Mouse (Mus musculus) lung, postnatal 0 days (tissue): ENCODE measurements around the gene Dnajb4. TPM values are rescaled to one million over a fixed set of nuclear protein-coding genes. Genes with fewer than 3 reads are reported as not detected.

Source experiments
- ATAC-seq: fragments of 200-750 bp; cut with Nextera tagmentation; 2 replicates; pipeline ENCODE4 v1.8.0; 2017; ENCODE audit warnings: moderate library complexity
- DNase-seq: peaks from one replicate; pipeline ENCODE4 v3.0.0-alpha.2; 2016; ENCODE audit warnings: low spot score
- H3K27ac ChIP-seq: fragments of 300-500 bp; sonication (generic); 2 replicates; pipeline ENCODE4 v1.5.1; 2014; ENCODE audit warnings: antibody characterized with exemption, mild to moderate bottlenecking, low read length, mixed read lengths
- H3K27me3 ChIP-seq: fragments of 300-500 bp; sonication (generic); replicated peaks from 2 replicates; pipeline ENCODE4 v1.6.1; 2014; ENCODE audit warnings: low read length, mixed read lengths; ENCODE audit not compliant: insufficient read depth
- H3K36me3 ChIP-seq: fragments of 300-500 bp; sonication (generic); 2 replicates; pipeline ENCODE4 v1.6.1; 2014; ENCODE audit warnings: low read length, mixed read lengths; ENCODE audit not compliant: insufficient read depth
- H3K4me1 ChIP-seq: fragments of 300-500 bp; sonication (generic); 2 replicates; pipeline ENCODE4 v1.6.1; 2014; ENCODE audit warnings: antibody characterized with exemption, low read depth, low read length, mixed read lengths; ENCODE audit not compliant: insufficient read depth
- H3K4me2 ChIP-seq: fragments of 300-500 bp; sonication (generic); replicated peaks from 2 replicates; pipeline ENCODE4 v1.6.1; 2014; ENCODE audit warnings: low read depth, mild to moderate bottlenecking, low read length, moderate library complexity, mixed read lengths
- H3K4me3 ChIP-seq: fragments of 300-500 bp; sonication (generic); 2 replicates; pipeline ENCODE4 v1.5.1; 2014; ENCODE audit warnings: low read depth, low read length
- H3K9ac ChIP-seq: fragments of 300-500 bp; sonication (generic); replicated peaks from 2 replicates; pipeline ENCODE4 v1.6.1; 2014; ENCODE audit warnings: low read depth, mild to moderate bottlenecking
- H3K9me3 ChIP-seq: fragments of 300-500 bp; sonication (generic); 2 replicates; pipeline ENCODE4 v1.6.1; 2016; ENCODE audit warnings: low read length, mixed read lengths
- CTCF ChIP-seq: IDR thresholded peaks from 2 replicates; pipeline ENCODE4 v1.5.1; 2016; ENCODE audit warnings: antibody characterized with exemption, mild to moderate bottlenecking
- EP300 ChIP-seq: IDR thresholded peaks from 2 replicates; pipeline ENCODE4 v1.6.1; 2016; ENCODE audit warnings: antibody characterized with exemption, mild to moderate bottlenecking, control low read depth
- WGBS: fragments of 180-500 bp; shearing (Covaris S2); extraction: QIAGEN DNeasy Blood & Tissue Kit; methylation state at CpG from one replicate; pipeline ENCODE4 v1.1.7; 2014; 5-methylcytosine and 5-hydroxymethylcytosine counted together
- polyA plus RNA-seq: library from polyadenylated mRNA; unstranded; fragments of >200 nt; fragmentation: Nextera tagmentation; extraction: Ambion mirVana; gene quantifications from 2 replicates; pipeline ENCODE4 v1.2.1, GENCODE M21; 2015

Gene Dnajb4
- polyA plus RNA-seq, 1 experiment from 2014 or later = 54.0 TPM

DNA sequence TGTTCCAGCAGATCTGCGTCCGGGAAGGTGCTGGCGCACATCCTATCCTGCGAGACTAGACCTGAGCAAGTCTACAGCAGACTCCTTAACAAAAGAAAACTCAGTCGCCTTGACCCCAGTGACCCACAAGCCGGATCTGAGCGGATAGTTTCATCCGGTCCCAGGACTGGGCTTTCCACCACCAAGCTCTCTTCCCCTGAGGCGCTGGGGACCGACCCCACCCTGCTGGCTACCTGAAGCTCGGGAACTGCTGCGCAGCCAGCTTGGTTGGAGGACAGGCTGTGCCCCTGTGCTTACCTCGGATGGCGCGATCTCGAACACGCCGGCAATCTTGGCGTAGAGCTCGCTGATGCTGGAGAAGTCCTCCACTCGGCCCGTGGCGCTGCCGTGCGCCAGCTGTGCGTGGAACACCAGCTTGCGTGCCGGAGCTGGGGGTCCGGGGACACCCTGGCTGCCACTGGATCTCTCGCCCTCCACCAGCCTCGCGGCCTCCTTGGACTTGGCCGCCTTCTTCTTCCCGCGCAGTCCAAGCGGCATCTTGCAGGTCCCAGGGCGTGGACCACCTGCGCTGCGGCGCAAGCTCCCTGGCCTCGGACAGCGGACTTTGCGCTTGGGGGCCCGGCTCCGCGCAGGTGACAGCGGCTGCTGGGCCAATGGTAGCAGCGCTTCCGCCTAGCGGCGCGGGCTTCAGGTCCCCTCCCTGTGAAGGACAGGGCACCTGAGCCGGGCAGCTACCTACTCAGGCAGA is 44.6 kb downstream of the Dnajb4 start:
- 4% methylated on average over 53 of the region's 53 CpGs for WGBS

DNA sequence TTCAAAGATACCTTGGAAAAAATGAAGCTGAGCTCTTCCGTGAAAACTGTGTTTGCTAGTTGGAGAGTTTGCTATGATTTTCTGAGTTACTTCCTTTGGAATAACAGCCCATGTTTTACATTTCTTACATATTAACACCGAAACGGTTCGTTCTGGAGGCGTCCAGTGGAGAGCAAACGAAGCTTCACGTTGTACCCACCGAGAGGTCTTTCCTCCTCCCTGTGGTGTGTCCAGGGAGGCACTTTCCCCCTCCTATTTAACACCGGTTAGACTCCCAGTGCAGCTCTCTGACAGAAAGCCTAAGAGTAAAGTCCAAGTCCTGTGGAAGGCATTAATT is 45.1 kb downstream of the Dnajb4 start:
- H3K9ac ChIP-seq = peak overlapping the region; percentile 29; the same call in 1 of the 2 replicates
- H3K36me3 ChIP-seq = no peaks in the 10 kb centered on the region
- ATAC-seq = no peak
- 32% methylated on average over 9 of the region's 9 CpGs for WGBS
- H3K4me3 ChIP-seq = peak overlapping the region; percentile 47
- no peaks in the 10 kb centered on the region; the same call in 1 of the 2 replicates for H3K4me1 ChIP-seq
- 0 out of 2 replicates have a peak, but pooled peaks have one; percentile 7 for TF ChIP-seq EP300
- TF ChIP-seq CTCF = no peak
- DNase-seq = no peak
- peak overlapping the region; percentile 92 for H3K4me2 ChIP-seq
- 0 out of 2 replicates have a peak, but pooled peaks cover 3% of the 10 kb centered on the region for H3K27me3 ChIP-seq
- peak overlapping the region; percentile 62 for H3K27ac ChIP-seq
- no peaks in the 10 kb centered on the region for H3K9me3 ChIP-seq

More for the DNA sequence above, 44.6 kb downstream of the Dnajb4 start:
- no peaks in the 10 kb centered on the region for H3K36me3 ChIP-seq
- 0 out of 2 replicates have a peak, but pooled peaks cover 3% of the 10 kb centered on the region for H3K27me3 ChIP-seq
- peak overlapping the region; percentile 47 for H3K4me3 ChIP-seq
- peak overlapping the region; percentile 29 for H3K9ac ChIP-seq
- peak overlapping the region; percentile 92 for H3K4me2 ChIP-seq
- H3K27ac ChIP-seq = peak overlapping the region; percentile 62
- TF ChIP-seq EP300 (0 out of 2 replicates have a peak, but pooled peaks have one; percentile 10), CTCF (no peak)
- H3K9me3 ChIP-seq = no peaks in the 10 kb centered on the region
- ATAC-seq (peak; percentile 57), DNase-seq (peak; percentile 52)
- H3K4me1 ChIP-seq = no peaks in the 10 kb centered on the region; the same call in 1 of the 2 replicates

DNA sequence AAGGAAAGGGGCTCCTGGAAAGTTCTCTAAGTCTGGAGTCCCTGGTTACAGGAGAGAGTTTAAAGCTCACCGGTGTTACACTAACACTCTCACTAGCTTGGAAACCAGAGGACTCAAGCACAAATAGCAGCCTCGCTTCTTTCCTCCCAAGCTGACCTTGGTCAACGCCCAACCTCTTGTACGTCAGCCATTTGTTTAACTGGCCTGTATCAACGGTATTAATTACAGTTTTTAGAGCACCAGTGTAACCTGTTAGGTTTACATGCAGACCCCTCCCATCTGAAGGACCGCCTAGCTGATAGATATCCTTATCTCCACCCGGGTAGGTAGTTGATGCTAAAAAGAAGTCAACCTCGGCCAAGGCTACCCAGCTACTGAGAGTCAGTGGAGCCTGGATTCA is 46.8 kb downstream of the Dnajb4 start:
- ATAC-seq (no peak), DNase-seq (no peak)
- no peaks in the 10 kb centered on the region for H3K9me3 ChIP-seq
- no peak overlapping the region; the same call in 1 of the 2 replicates for H3K4me2 ChIP-seq
- no peaks in the 10 kb centered on the region for H3K36me3 ChIP-seq
- no peaks in the 10 kb centered on the region; the same call in 1 of the 2 replicates for H3K4me1 ChIP-seq
- TF ChIP-seq CTCF = no peak
- peak overlapping the region; percentile 33; the same call in 1 of the 2 replicates for H3K27ac ChIP-seq
- 70% methylated on average over 8 of the region's 8 CpGs for WGBS
- no peak overlapping the region for H3K4me3 ChIP-seq
- 0 out of 2 replicates have a peak, but pooled peaks cover 3% of the 10 kb centered on the region for H3K27me3 ChIP-seq
- no peak overlapping the region for H3K9ac ChIP-seq

- TF ChIP-seq EP300 (no peak), CTCF (no peak)
- ATAC-seq = peak; percentile 58
- WGBS = 40% methylated on average over 4 of the region's 4 CpGs
These were observed 49.5 kb downstream of the Dnajb4 start for GRCm38 (mm10) chr3:152160607-152161006.

DNA sequence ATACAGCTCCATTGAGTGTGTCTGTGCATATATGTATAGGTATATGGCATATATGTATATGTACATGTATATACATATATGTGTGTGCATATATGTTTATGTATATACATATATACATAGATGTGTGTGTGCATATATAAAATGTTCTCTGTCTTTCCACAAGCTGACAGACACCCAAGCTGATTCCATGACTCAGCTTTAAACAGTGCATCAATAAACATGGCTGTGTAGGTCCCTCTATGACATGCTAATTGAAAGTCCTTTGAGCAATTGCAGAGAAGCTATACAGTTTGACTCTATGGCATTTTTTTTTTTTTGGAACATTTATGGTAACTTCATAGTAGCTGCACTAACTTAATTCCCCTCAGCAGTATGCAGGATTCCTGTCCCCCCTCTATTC is 50.8 kb downstream of the Dnajb4 start:
- Histone ChIP-seq H3K4me2 (no peak overlapping the region), H3K9ac (no peak overlapping the region), H3K36me3 (no peaks in the 10 kb centered on the region), H3K4me3 (no peak overlapping the region), H3K27me3 (no peaks in the 10 kb centered on the region), H3K9me3 (no peaks in the 10 kb centered on the region), H3K4me1 (no peaks in the 10 kb centered on the region), H3K27ac (no peak overlapping the region)
- ATAC-seq = no peak
- TF ChIP-seq EP300 (no peak), CTCF (no peak)
- DNase-seq = no peak

More at GRCm38 (mm10) chr3:152160607-152161006, 49.5 kb downstream of the Dnajb4 start:
- Histone ChIP-seq H3K9me3 (no peaks in the 10 kb centered on the region), H3K9ac (no peak overlapping the region), H3K27me3 (0 out of 2 replicates have a peak, but pooled peaks cover 3% of the 10 kb centered on the region), H3K4me2 (no peak overlapping the region), H3K4me1 (no peaks in the 10 kb centered on the region; the same call in 1 of the 2 replicates), H3K36me3 (no peaks in the 10 kb centered on the region), H3K27ac (peak overlapping the region; percentile 11; the same call in 1 of the 2 replicates), H3K4me3 (no peak overlapping the region)
- peak; percentile 21 for DNase-seq

DNA sequence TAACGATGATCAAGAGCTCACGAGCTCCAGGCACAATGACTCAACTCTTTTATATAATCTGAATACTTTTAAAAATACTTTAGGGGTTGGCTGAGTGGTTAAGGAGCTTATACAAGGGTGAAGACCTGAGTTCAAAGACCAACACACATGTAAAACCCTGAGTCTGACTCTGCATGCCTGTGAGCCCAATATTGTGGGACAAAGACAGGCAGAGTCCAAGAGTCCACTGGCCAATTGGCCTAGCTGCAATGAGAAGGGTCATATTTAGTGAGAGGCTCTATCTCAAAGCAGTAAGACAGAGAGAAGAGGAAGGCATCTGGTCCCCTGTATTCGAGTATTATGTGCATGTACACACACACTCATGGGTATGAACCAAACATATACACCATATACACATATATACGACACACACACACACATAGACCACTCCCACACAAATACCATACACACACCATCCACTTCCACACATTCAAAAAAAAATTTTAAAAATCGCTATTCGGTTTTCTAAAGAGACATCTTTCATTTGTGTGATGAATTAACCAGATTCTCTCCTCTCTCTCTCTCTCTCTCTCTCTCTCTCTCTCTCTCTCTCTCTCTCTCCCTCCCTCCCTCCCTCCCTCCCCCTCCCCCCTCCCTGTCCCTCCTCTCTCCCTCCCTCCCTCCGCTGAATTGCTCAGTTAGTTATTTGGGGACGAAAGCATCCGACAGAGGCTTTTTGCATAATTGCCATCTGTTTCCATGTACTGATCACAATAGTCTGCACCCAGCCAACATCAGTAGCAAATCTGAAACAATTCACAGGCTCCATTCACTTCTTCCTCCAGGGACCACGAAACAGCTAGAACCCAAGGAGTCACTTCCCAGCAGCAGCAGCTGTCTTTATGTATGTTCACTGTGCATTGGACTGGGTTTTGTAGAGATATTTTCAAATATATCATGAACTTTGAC is 51.5 kb downstream of the Dnajb4 start:
- no peak overlapping the region for H3K9ac ChIP-seq
- H3K4me1 ChIP-seq = no peaks in the 10 kb centered on the region
- H3K36me3 ChIP-seq = no peaks in the 10 kb centered on the region
- no peak for ATAC-seq
- WGBS = 73% methylated on average over 10 of the region's 10 CpGs
- DNase-seq = no peak
- no peak overlapping the region for H3K4me3 ChIP-seq
- no peak overlapping the region for H3K27ac ChIP-seq
- TF ChIP-seq CTCF (no peak), EP300 (no peak)
- no peak overlapping the region for H3K4me2 ChIP-seq
- H3K27me3 ChIP-seq = no peaks in the 10 kb centered on the region
- no peaks in the 10 kb centered on the region for H3K9me3 ChIP-seq
